Mouse (Mus musculus) MEL (cell line): ENCODE results near the gene Vps13c. TPM values are rescaled to one million over a fixed set of nuclear protein-coding genes. Genes with fewer than 3 reads are reported as not detected.

Experiments used
- DNase-seq: peaks from one replicate; pipeline ENCODE4 v3.0.0; 2011; ENCODE audit warnings: low read depth, low spot score
- H3K27ac ChIP-seq: 2 replicates; pipeline ENCODE4 v1.5.1; 2012; ENCODE audit warnings: low read depth, mild to moderate bottlenecking, control low read depth, low read length, moderate library complexity; ENCODE audit not compliant: control insufficient read depth
- H3K27me3 ChIP-seq, 2 experiments: fragments of 150-350 bp in 1 of 2; sonication (generic) in 1 of 2; 2 replicates each; pipeline ENCODE4 v1.6.1; 2012; ENCODE audit warnings: low read length in 2 of 2, mild to moderate bottlenecking in 2 of 2, improper control_type of control experiment in 1 of 2, moderate library complexity in 1 of 2; ENCODE audit not compliant: insufficient read depth in 2 of 2, control insufficient read depth in 1 of 2
- H3K36me3 ChIP-seq, 2 experiments: 2 replicates each; pipeline ENCODE4 v1.6.1; 2012 to 2014; ENCODE audit warnings: low read length in 2 of 2, improper control_type of control experiment in 1 of 2, inconsistent platforms in 1 of 2, mild to moderate bottlenecking in 1 of 2; ENCODE audit not compliant: insufficient read depth in 2 of 2, control insufficient read depth in 1 of 2
- H3K4me1 ChIP-seq, 2 experiments: fragments of 150-350 bp in 1 of 2; sonication (generic) in 1 of 2; 2 replicates each; pipeline ENCODE4 v1.6.1; 2012; ENCODE audit warnings: low read length in 2 of 2, improper control_type of control experiment in 1 of 2, mild to moderate bottlenecking in 1 of 2; ENCODE audit not compliant: insufficient read depth in 2 of 2, control insufficient read depth in 1 of 2
- H3K4me3 ChIP-seq, 2 experiments: fragments of 150-350 bp in 1 of 2; sonication (generic) in 1 of 2; 2 replicates each; pipeline ENCODE4 v1.5.1; 2012; ENCODE audit warnings: low read depth in 2 of 2, low read length in 2 of 2, mild to moderate bottlenecking in 2 of 2, moderate library complexity in 2 of 2, control low read depth in 1 of 2, improper control_type of control experiment in 1 of 2; ENCODE audit not compliant: control insufficient read depth in 1 of 2, insufficient read depth in 1 of 2
- H3K79me2 ChIP-seq: 2 replicates; pipeline ENCODE4 v1.6.1; 2012; ENCODE audit warnings: mild to moderate bottlenecking, low read length, moderate library complexity; ENCODE audit not compliant: control insufficient read depth, poor library complexity, insufficient read depth
- H3K9ac ChIP-seq: 2 replicates; pipeline ENCODE4 v1.6.1; 2012; ENCODE audit warnings: low read depth, mild to moderate bottlenecking, control low read depth, low read length, moderate library complexity; ENCODE audit not compliant: control insufficient read depth, poor library complexity, severe bottlenecking
- H3K9me3 ChIP-seq: fragments of 150-350 bp; sonication (generic); replicated peaks from 2 replicates; pipeline ENCODE4 v1.6.1; 2012; ENCODE audit warnings: mild to moderate bottlenecking, low read length, improper control_type of control experiment, moderate library complexity; ENCODE audit not compliant: insufficient read depth
- BHLHE40 ChIP-seq: IDR thresholded peaks from 2 replicates; pipeline ENCODE4 v1.6.1; 2012; ENCODE audit warnings: low read depth, mild to moderate bottlenecking, inconsistent platforms, low read length, improper control_type of control experiment, borderline replicate concordance
- E2F4 ChIP-seq: IDR thresholded peaks from 2 replicates; pipeline ENCODE4 v1.6.1; 2011; ENCODE audit warnings: low read depth, low read length, improper control_type of control experiment, borderline replicate concordance
- ELF1 ChIP-seq: IDR thresholded peaks from 2 replicates; pipeline ENCODE4 v1.6.1; 2014; ENCODE audit warnings: low read depth, mild to moderate bottlenecking, inconsistent platforms, low read length, improper control_type of control experiment, moderate library complexity
- EP300 ChIP-seq, 2 experiments: IDR thresholded peaks; 2 replicates each; pipeline ENCODE4 v1.6.1; 2011; ENCODE audit warnings: improper control_type of control experiment in 2 of 2, low read length in 2 of 2, low read depth in 1 of 2, mild to moderate bottlenecking in 1 of 2
- ETS1 ChIP-seq: IDR thresholded peaks from 2 replicates; pipeline ENCODE4 v1.6.1; 2012; ENCODE audit warnings: low read depth, mild to moderate bottlenecking, inconsistent platforms, low read length, improper control_type of control experiment, moderate library complexity
- GATA1 ChIP-seq: IDR thresholded peaks from 2 replicates; pipeline ENCODE4 v1.6.1; 2011; ENCODE audit warnings: low read depth, low read length, improper control_type of control experiment
- HCFC1 ChIP-seq: IDR thresholded peaks from 2 replicates; pipeline ENCODE4 v1.6.1; 2012; ENCODE audit warnings: low read depth, mild to moderate bottlenecking, inconsistent platforms, low read length, improper control_type of control experiment, moderate library complexity
- JUND ChIP-seq: IDR thresholded peaks from 2 replicates; pipeline ENCODE4 v1.6.1; 2011; ENCODE audit warnings: low read depth, mild to moderate bottlenecking, improper control_type of control experiment, low read length
- KAT2A ChIP-seq: conservative IDR thresholded peaks from 2 replicates; pipeline ENCODE4 v1.6.1; 2012; ENCODE audit warnings: low read depth, low read length, improper control_type of control experiment, inconsistent platforms
- MAZ ChIP-seq: IDR thresholded peaks from 2 replicates; pipeline ENCODE4 v1.6.1; 2012; ENCODE audit warnings: low read depth, mild to moderate bottlenecking, inconsistent platforms, low read length, improper control_type of control experiment
- MEF2A ChIP-seq: IDR thresholded peaks from 2 replicates; pipeline ENCODE4 v1.6.1; 2014; ENCODE audit warnings: low read depth, mild to moderate bottlenecking, inconsistent platforms, low read length, improper control_type of control experiment; ENCODE audit not compliant: poor library complexity, insufficient replicate concordance, severe bottlenecking; ENCODE audit errors: extremely low read depth
- MXI1 ChIP-seq: IDR thresholded peaks from 2 replicates; pipeline ENCODE4 v1.6.1; 2011; ENCODE audit warnings: mild to moderate bottlenecking, low read depth, low read length, improper control_type of control experiment
- MYC ChIP-seq: IDR thresholded peaks from 2 replicates; pipeline ENCODE4 v1.6.1; 2011; ENCODE audit warnings: low read depth, mild to moderate bottlenecking, low read length, improper control_type of control experiment, moderate library complexity
- POLR2A ChIP-seq, 2 experiments: IDR thresholded peaks; 2 replicates each; pipeline ENCODE4 v1.6.1; 2011 to 2012; ENCODE audit warnings: low read length in 2 of 2, mild to moderate bottlenecking in 2 of 2, control low read depth in 1 of 2, improper control_type of control experiment in 1 of 2, low read depth in 1 of 2, moderate library complexity in 1 of 2; ENCODE audit not compliant: control insufficient read depth in 1 of 2, insufficient read depth in 1 of 2, poor library complexity in 1 of 2
- POLR2AphosphoS2 ChIP-seq: IDR thresholded peaks from 2 replicates; pipeline ENCODE4 v1.6.1; 2011; ENCODE audit warnings: low read length, improper control_type of control experiment
- RCOR1 ChIP-seq: IDR thresholded peaks from 2 replicates; pipeline ENCODE4 v1.6.1; 2012; ENCODE audit warnings: low read depth, mild to moderate bottlenecking, inconsistent platforms, low read length, improper control_type of control experiment
- SIN3A ChIP-seq: IDR thresholded peaks from 2 replicates; pipeline ENCODE4 v1.6.1; 2012; ENCODE audit warnings: low read length, improper control_type of control experiment, inconsistent platforms
- TAL1 ChIP-seq: IDR thresholded peaks from 2 replicates; pipeline ENCODE4 v1.6.1; 2012; ENCODE audit warnings: mild to moderate bottlenecking, inconsistent platforms, low read length, moderate library complexity, mixed read lengths
- TBP ChIP-seq: IDR thresholded peaks from 2 replicates; pipeline ENCODE4 v1.8.0; 2011; ENCODE audit warnings: low read depth, low read length, improper control_type of control experiment
- TCF12 ChIP-seq: IDR thresholded peaks from 2 replicates; pipeline ENCODE4 v1.6.1; 2014; ENCODE audit warnings: low read depth, mild to moderate bottlenecking, inconsistent platforms, low read length, improper control_type of control experiment, moderate library complexity
- USF2 ChIP-seq, 2 experiments: IDR thresholded peaks; 2 replicates each; pipeline ENCODE4 v1.6.1; 2011 to 2012; ENCODE audit warnings: improper control_type of control experiment in 2 of 2, low read length in 2 of 2, borderline replicate concordance in 1 of 2, inconsistent platforms in 1 of 2, low read depth in 1 of 2, mild to moderate bottlenecking in 1 of 2; ENCODE audit not compliant: insufficient read depth in 1 of 2
- ZC3H11A ChIP-seq: IDR thresholded peaks from 2 replicates; pipeline ENCODE4 v1.6.1; 2012; ENCODE audit warnings: low read depth, mild to moderate bottlenecking, inconsistent platforms, low read length, improper control_type of control experiment
- ZKSCAN1 ChIP-seq: IDR thresholded peaks from 2 replicates; pipeline ENCODE4 v1.6.1; 2012; ENCODE audit warnings: low read depth, mild to moderate bottlenecking, inconsistent platforms, low read length, improper control_type of control experiment, moderate library complexity
- ZMIZ1 ChIP-seq: IDR thresholded peaks from 2 replicates; pipeline ENCODE4 v1.6.1; 2012; ENCODE audit warnings: low read depth, mild to moderate bottlenecking, inconsistent platforms, low read length, improper control_type of control experiment, moderate library complexity
- ZNF384 ChIP-seq: IDR thresholded peaks from 2 replicates; pipeline ENCODE4 v1.6.1; 2012; ENCODE audit warnings: low read depth, mild to moderate bottlenecking, inconsistent platforms, low read length, improper control_type of control experiment
- polyA plus RNA-seq, 2 experiments: library from polyadenylated mRNA; stranded (reverse) in 1 of 2; unstranded in 1 of 2; fragments of >175 nt in 1 of 2; fragments of >200 nt in 1 of 2; gene quantifications; 2 replicates each; pipeline versions ENCODE4 v1.2.1 to v1.2.4; 2012; ENCODE audit warnings: low replicate concordance in 2 of 2, low read depth in 1 of 2; ENCODE audit not compliant: insufficient read length in 2 of 2, insufficient read depth in 1 of 2, missing spikeins in 1 of 2
- total RNA-seq: library from RNA; depleted of rRNA; stranded (reverse); fragments of 300-350 nt; gene quantifications from 2 replicates; pipeline ENCODE4 v1.2.3, GENCODE M21; 2012

Gene Vps13c
- total and polyA plus RNA-seq, 3 experiments: 14.6 to 28.3 TPM; not detected in 1

DNA sequence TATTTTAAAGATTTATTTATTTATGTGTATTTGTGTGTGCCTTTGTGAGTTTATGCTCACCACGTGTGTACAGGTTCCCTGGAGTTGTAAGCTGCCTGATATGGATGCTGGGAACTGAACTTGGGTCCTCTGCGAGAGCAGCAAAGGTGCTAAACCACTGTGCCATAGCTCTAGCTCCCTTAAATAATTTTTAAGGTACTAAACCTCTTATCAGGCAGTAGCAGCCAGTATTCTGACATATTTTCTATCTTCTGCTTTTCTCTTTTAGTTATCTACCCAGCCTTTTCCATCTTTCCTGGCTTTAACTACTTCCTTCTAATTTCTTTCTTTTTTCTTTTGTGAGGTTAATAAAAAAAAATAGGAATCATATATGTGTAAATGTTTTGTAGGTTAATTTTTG is 20.1 kb downstream of the Vps13c start:
- peak; percentile 79 for DNase-seq
- Histone ChIP-seq H3K4me3 (no peak overlapping the region), H3K27me3 (no peaks in the 10 kb centered on the region), H3K9ac (peak overlapping the region; percentile 50), H3K4me1 (peaks cover 16 to 17% of the 10 kb centered on the region in 2 experiments), H3K27ac (peak overlapping the region; percentile 92), H3K79me2 (no peaks in the 10 kb centered on the region; the same call in 1 of the 2 replicates), H3K36me3 (peaks cover 0 to 30% of the 10 kb centered on the region in 2 experiments; a peak in 3 of 4 replicates), H3K9me3 (no peaks in the 10 kb centered on the region)
- peak; percentile 90 for TF ChIP-seq ZNF384
- TF ChIP-seq TAL1: peak; percentile 91
- peak; percentile 84 for TF ChIP-seq ETS1
- peak; percentile 73 for TF ChIP-seq SIN3A
- 0 out of 2 replicates have a peak, but pooled peaks have one; percentile 17 for TF ChIP-seq BHLHE40
- TF ChIP-seq MXI1: peak; percentile 55; the same call in 1 of the 2 replicates
- TF ChIP-seq E2F4: no peak
- no peak for TF ChIP-seq ELF1
- TF ChIP-seq JUND: 0 out of 2 replicates have a peak, but pooled peaks have one; percentile 14
- TF ChIP-seq ZMIZ1: no peak
- peak; percentile 47; the same call in 1 of the 2 replicates for TF ChIP-seq MYC
- no peak for TF ChIP-seq MEF2A
- TF ChIP-seq EP300 (IDR thresholded peaks at IDR 0.05; ENCODE audit: low read depth in 1 of 2, low read length in 2 of 2): peak; percentile 93 to 95
- peak; percentile 79; the same call in 1 of the 2 replicates for TF ChIP-seq RCOR1
- TF ChIP-seq MAZ: no peak
- peak; percentile 96 for TF ChIP-seq GATA1
- peak; percentile 94 for TF ChIP-seq TCF12

DNA sequence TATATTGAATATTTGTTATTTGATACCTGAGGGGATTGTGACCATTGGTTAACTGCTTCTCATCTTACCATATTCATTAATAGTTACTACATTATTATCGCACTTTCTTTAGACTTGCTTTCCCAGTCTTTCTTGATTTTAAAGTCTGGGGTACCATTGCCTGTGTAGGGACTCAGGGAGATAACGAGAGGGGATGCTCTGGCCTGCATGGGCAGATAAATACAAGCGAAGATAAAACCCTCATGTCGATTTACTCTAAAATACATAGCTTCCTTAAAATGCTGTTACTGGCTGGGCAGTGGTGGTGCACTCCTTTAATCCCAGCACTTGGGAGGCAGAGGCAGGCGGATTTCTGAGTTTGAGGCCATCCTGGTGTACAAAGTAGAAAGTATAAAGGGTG is 23.1 kb downstream of the Vps13c start:
- H3K9ac ChIP-seq: no peak overlapping the region
- no peak for DNase-seq
- H3K4me1 ChIP-seq: peaks cover 16 to 17% of the 10 kb centered on the region in 2 experiments
- H3K79me2 ChIP-seq: no peaks in the 10 kb centered on the region; the same call in 1 of the 2 replicates
- H3K4me3 ChIP-seq: no peak overlapping the region
- no peak for TF ChIP-seq TBP
- no peak for TF ChIP-seq TAL1
- no peak for TF ChIP-seq ZKSCAN1
- no peak for TF ChIP-seq SIN3A
- TF ChIP-seq ELF1: no peak
- no peak for TF ChIP-seq HCFC1
- TF ChIP-seq POLR2A (IDR thresholded peaks at IDR 0.05; ENCODE audit: control insufficient read depth in 1 of 2, insufficient read depth in 1 of 2, low read depth in 1 of 2, low read length in 2 of 2, poor library complexity in 1 of 2): no peak
- no peak for TF ChIP-seq POLR2AphosphoS2
- TF ChIP-seq BHLHE40: no peak
- TF ChIP-seq ZC3H11A: no peak
- TF ChIP-seq ETS1: no peak
- TF ChIP-seq KAT2A: no peak
- TF ChIP-seq MAZ: no peak
- TF ChIP-seq GATA1: no peak
- TF ChIP-seq RCOR1: no peak
- no peak for TF ChIP-seq USF2 (IDR thresholded peaks at IDR 0.05; ENCODE audit: borderline replicate concordance in 1 of 2, insufficient read depth in 1 of 2, low read depth in 1 of 2, low read length in 2 of 2)
- no peaks in the 10 kb centered on the region for H3K27me3 ChIP-seq
- no peak overlapping the region for H3K27ac ChIP-seq
- H3K36me3 ChIP-seq: peaks cover 0 to 30% of the 10 kb centered on the region in 2 experiments; a peak in 3 of 4 replicates
- no peaks in the 10 kb centered on the region for H3K9me3 ChIP-seq
